Mouse (Mus musculus): ENCODE data around the gene Grhl1. TPM values are rescaled to one million over a fixed set of nuclear protein-coding genes. Genes with fewer than 3 reads are reported as not detected.
A peak's percentile ranks its signal among the peaks of the same experiment; 100 is the strongest.

Grhl1 gene
- polyA plus RNA-seq, 1 experiment from 2014 or later = 0.23 TPM

DNA sequence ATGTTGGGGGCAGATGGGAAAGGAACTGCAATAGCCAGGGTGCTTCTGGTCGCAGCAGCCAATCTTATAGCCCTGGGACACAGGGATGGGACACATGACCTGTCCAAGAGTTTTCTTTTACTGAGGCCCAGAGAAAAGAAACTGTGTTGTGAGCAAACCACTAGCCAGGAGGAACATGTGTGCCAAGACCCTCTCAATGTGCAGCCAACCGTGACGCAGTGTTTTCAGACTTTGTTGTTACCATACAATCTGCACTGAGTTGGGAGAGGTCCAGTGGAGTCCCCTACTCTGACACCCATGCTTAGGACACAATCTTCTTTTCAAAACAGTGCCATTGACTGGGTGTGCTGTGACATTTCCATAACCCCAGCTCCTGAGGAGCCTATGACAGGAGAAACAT is 4.5 kb upstream of the Grhl1 start:
- H3K36me3 ChIP-seq (replicated peaks; ENCODE audit: insufficient read depth, low read length) = no peaks in the 10 kb centered on the region
- no peak overlapping the region for H3K4me3 ChIP-seq (ENCODE audit: low read depth, low read length)
- peaks cover 7% of the 10 kb centered on the region for H3K4me1 ChIP-seq (ENCODE audit: insufficient read depth)
- no peak overlapping the region for H3K4me2 ChIP-seq (ENCODE audit: low read depth, low read length)
- ATAC-seq = no peak
- H3K9me3 ChIP-seq (ENCODE audit: low read length) = no peaks in the 10 kb centered on the region
- peaks cover 19% of the 10 kb centered on the region for H3K27me3 ChIP-seq (ENCODE audit: insufficient read depth, low read length)
- TF ChIP-seq EP300 (IDR thresholded peaks at IDR 0.05; ENCODE audit: low read depth) = no peak
- no peak for TF ChIP-seq CTCF (IDR thresholded peaks at IDR 0.05; ENCODE audit: low read depth)
- no peak overlapping the region for H3K27ac ChIP-seq (ENCODE audit: low read depth)
- H3K9ac ChIP-seq (replicated peaks) = no peak overlapping the region
- WGBS (ENCODE audit: insufficient replicate concordance) = 79% methylated on average over 3 of the region's 3 CpGs
- DNase-seq = no peak

DNA sequence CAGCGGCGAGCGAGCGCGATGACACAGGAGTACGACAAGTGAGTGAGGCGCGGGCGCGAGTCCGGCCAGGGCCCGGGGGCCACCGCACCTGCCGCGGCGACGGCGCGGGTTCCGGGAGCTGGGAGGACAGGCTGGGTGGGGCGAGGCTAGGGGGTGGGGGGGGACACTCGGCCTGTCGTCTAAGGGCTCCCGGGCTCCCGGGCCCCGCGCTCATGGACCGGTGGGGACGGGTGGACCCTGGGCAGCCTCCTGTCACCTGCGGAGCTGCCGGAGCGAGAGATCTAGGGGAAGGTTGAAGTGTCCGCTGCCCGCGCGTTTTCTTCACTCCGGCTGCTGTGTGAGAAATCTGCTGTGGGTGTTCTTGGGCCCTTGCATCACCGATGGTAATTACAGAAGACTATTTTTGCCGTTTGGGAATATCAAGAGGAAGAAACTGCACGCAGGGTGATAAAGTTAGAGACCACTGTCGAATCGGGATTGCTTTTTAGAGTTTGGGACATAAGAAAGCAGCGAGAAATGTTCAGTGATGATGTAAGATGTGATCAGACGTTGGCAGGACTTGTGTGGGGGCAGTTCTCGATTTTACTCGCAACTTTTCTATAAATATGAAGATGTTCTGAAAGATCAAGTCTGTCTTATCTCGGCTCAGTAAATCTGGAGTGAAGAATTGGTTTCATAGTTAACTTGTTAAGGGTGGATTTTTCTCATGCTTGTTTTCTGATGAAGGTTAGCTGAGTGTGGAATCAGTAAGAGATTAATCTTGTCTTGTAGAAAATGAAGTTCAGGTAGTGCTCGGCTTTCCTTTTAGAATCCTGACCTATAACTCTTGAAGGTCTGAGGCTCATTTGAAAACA is 565 bp downstream of the Grhl1 start:
- no peaks in the 10 kb centered on the region for H3K9me3 ChIP-seq (ENCODE audit: low read length)
- H3K27ac ChIP-seq (ENCODE audit: low read depth) = no peak overlapping the region
- H3K36me3 ChIP-seq (replicated peaks; ENCODE audit: insufficient read depth, low read length) = no peaks in the 10 kb centered on the region
- peaks cover 41% of the 10 kb centered on the region for H3K27me3 ChIP-seq (ENCODE audit: insufficient read depth, low read length)
- ATAC-seq (peak; percentile 46), DNase-seq (no peak)
- H3K4me3 ChIP-seq (ENCODE audit: low read depth, low read length) = peak overlapping the region; percentile 69
- 6% methylated on average over 47 of the region's 48 CpGs for WGBS (ENCODE audit: insufficient replicate concordance)
- H3K9ac ChIP-seq (replicated peaks) = peak overlapping the region; percentile 60
- no peak for TF ChIP-seq EP300 (IDR thresholded peaks at IDR 0.05; ENCODE audit: low read depth)
- no peak for TF ChIP-seq CTCF (IDR thresholded peaks at IDR 0.05; ENCODE audit: low read depth)
- H3K4me2 ChIP-seq (ENCODE audit: low read depth, low read length) = peak overlapping the region; percentile 97
- peaks cover 8% of the 10 kb centered on the region for H3K4me1 ChIP-seq (ENCODE audit: insufficient read depth)

DNA sequence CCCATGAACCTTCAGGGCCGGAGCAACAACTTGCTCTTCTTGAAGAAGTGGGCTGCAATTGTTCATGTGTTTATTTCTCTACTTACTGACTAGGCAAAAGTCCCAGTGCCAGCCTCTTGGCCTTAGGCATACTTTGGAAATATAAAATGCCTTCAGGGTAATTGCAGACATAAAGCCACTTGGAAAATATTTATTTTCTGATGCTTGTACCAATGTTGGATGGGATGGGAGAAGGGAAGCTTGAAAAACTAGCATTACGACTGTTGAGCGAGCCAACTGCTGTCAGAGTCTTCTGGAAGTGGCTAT is 1.1 kb downstream of the Grhl1 start:
- H3K9ac ChIP-seq (replicated peaks) = no peak overlapping the region
- H3K36me3 ChIP-seq (replicated peaks; ENCODE audit: insufficient read depth, low read length) = no peaks in the 10 kb centered on the region
- TF ChIP-seq EP300 (IDR thresholded peaks at IDR 0.05; ENCODE audit: low read depth) = no peak
- no peak for TF ChIP-seq CTCF (IDR thresholded peaks at IDR 0.05; ENCODE audit: low read depth)
- no peaks in the 10 kb centered on the region for H3K9me3 ChIP-seq (ENCODE audit: low read length)
- peaks cover 41% of the 10 kb centered on the region for H3K27me3 ChIP-seq (ENCODE audit: insufficient read depth, low read length)
- H3K4me1 ChIP-seq (ENCODE audit: insufficient read depth) = peaks cover 8% of the 10 kb centered on the region
- no peak overlapping the region for H3K4me2 ChIP-seq (ENCODE audit: low read depth, low read length)
- ATAC-seq = no peak
- no peak overlapping the region for H3K27ac ChIP-seq (ENCODE audit: low read depth)
- no peak for DNase-seq
- no peak overlapping the region for H3K4me3 ChIP-seq (ENCODE audit: low read depth, low read length)
- WGBS (ENCODE audit: insufficient replicate concordance) = 79% methylated on average over 3 of the region's 3 CpGs

DNA sequence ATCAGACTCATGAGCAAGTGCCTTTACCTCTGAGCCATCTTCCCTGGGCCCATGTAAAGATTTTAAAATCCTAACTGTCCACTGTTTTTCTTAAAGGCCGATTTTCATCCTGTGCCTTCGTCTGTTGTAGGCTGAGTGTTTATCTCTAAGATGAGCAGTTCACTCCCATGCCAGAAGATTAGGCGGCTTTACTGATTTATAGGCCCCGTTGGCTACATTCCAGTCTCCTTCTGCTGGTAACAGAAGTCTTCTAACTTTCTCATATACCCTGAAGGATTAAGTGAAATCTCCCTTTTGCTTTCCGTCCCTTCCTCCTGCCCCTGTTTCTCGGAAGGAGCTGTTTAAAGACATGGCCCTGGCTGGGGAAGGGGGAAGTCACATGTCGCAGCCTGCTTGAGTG is 2.8 kb downstream of the Grhl1 start:
- Histone ChIP-seq H3K4me1 (ENCODE audit: insufficient read depth) (peaks cover 8% of the 10 kb centered on the region), H3K9ac (replicated peaks) (no peak overlapping the region), H3K4me2 (ENCODE audit: low read depth, low read length) (no peak overlapping the region), H3K9me3 (ENCODE audit: low read length) (no peaks in the 10 kb centered on the region), H3K27ac (ENCODE audit: low read depth) (no peak overlapping the region), H3K4me3 (ENCODE audit: low read depth, low read length) (no peak overlapping the region), H3K36me3 (replicated peaks; ENCODE audit: insufficient read depth, low read length) (no peaks in the 10 kb centered on the region), H3K27me3 (ENCODE audit: insufficient read depth, low read length) (peaks cover 41% of the 10 kb centered on the region)
- 38% methylated on average over 7 of the region's 7 CpGs for WGBS (ENCODE audit: insufficient replicate concordance)
- ATAC-seq (no peak), DNase-seq (no peak)
- TF ChIP-seq EP300 (IDR thresholded peaks at IDR 0.05; ENCODE audit: low read depth) (no peak), CTCF (IDR thresholded peaks at IDR 0.05; ENCODE audit: low read depth) (no peak)

DNA sequence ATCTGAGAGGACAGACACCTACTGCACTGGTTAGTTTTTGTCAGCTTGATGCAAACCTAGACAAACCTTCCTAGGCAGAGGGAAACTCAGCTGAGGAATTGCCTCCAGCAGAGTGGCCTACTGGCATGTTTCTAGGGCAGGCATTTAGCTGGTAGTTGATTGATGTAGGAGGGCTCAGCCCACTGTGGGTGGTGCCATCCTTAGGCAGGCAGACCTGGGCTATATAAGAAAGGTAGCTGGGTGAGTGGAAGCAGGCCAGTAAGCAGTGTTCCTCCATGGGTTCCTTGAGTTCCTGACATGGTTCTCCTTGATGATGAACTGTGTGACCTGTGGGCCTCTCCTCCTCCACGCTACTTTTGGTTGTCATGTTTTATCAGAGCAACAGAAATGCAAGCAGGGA is 8.4 kb downstream of the Grhl1 start:
- Histone ChIP-seq H3K36me3 (replicated peaks; ENCODE audit: insufficient read depth, low read length) (no peaks in the 10 kb centered on the region), H3K27ac (ENCODE audit: low read depth) (no peak overlapping the region), H3K9ac (replicated peaks) (no peak overlapping the region), H3K27me3 (ENCODE audit: insufficient read depth, low read length) (peaks cover 5% of the 10 kb centered on the region; the same call in 1 of the 2 replicates), H3K4me1 (ENCODE audit: insufficient read depth) (no peaks in the 10 kb centered on the region), H3K9me3 (ENCODE audit: low read length) (no peaks in the 10 kb centered on the region), H3K4me2 (ENCODE audit: low read depth, low read length) (no peak overlapping the region), H3K4me3 (ENCODE audit: low read depth, low read length) (no peak overlapping the region)
- no peak for DNase-seq
- TF ChIP-seq CTCF (IDR thresholded peaks at IDR 0.05; ENCODE audit: low read depth) (no peak), EP300 (IDR thresholded peaks at IDR 0.05; ENCODE audit: low read depth) (no peak)
- 70% methylated on average over 1 of the region's 1 CpGs for WGBS (ENCODE audit: insufficient replicate concordance)
- ATAC-seq = no peak

DNA sequence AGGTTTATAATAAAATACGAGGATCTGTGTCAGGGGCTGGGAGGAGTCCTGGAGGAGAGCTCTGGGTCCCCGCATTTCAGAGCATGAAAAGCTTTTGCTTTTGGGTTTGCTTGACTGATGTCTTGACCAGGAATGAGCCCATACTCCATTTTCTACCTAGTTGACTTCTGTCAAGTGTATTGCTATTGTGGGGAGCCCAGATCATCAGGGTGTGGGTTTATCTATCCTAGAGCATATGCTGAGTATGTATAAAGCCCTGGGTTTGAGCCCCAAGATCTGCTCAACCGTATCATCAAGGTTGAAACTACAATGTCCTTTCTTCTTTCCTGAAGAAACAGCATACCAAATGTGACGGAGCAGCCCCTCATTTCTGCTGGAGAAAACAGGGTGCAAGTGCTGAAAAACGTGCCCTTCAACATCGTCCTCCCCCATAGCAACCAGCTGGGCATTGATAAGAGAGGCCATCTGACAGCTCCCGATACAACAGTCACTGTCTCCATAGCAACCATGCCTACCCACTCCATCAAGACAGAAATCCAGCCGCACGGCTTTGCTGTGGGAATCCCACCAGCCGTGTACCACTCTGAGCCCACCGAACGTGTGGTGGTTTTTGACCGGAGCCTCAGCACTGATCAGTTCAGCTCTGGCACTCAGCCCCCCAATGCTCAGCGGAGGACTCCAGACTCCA is 9.1 kb downstream of the Grhl1 start:
- DNase-seq = no peak
- H3K9me3 ChIP-seq (ENCODE audit: low read length) = no peaks in the 10 kb centered on the region
- no peak for TF ChIP-seq EP300 (IDR thresholded peaks at IDR 0.05; ENCODE audit: low read depth)
- no peak for TF ChIP-seq CTCF (IDR thresholded peaks at IDR 0.05; ENCODE audit: low read depth)
- no peaks in the 10 kb centered on the region for H3K4me1 ChIP-seq (ENCODE audit: insufficient read depth)
- no peaks in the 10 kb centered on the region for H3K36me3 ChIP-seq (replicated peaks; ENCODE audit: insufficient read depth, low read length)
- no peak overlapping the region for H3K9ac ChIP-seq (replicated peaks)
- no peak overlapping the region for H3K4me3 ChIP-seq (ENCODE audit: low read depth, low read length)
- H3K4me2 ChIP-seq (ENCODE audit: low read depth, low read length) = no peak overlapping the region
- WGBS (ENCODE audit: insufficient replicate concordance) = 70% methylated on average over 14 of the region's 14 CpGs
- peaks cover under 1% of the 10 kb centered on the region; the same call in 1 of the 2 replicates for H3K27me3 ChIP-seq (ENCODE audit: insufficient read depth, low read length)
- H3K27ac ChIP-seq (ENCODE audit: low read depth) = no peak overlapping the region
- ATAC-seq = peak; percentile 50; the same call in 1 of the 2 replicates
